Mouse (Mus musculus): ENCODE data around the gene Ccdc171. TPM values are rescaled to one million over a fixed set of nuclear protein-coding genes. Genes with fewer than 3 reads are reported as not detected.
A peak's percentile ranks its signal among the peaks of the same experiment; 100 is the strongest.
"Not testable (repeated sequence)": the region's sequence is repeated elsewhere in the genome, so short reads cannot be mapped to it uniquely, and the experiment has no call there.

Gene Ccdc171
- polyA plus RNA-seq, 1 experiment from 2014 or later: 5.4 TPM

GRCm38 (mm10) chr4:83526270-83526987 lies 1.1 kb downstream of the Ccdc171 start:
- Histone ChIP-seq H3K27me3 (no peaks in the 10 kb centered on the region), H3K4me3 (replicated peaks) (peak overlapping the region; percentile 83), H3K27ac (replicated peaks) (0 out of 2 replicates have a peak overlapping the region, but pooled peaks have one; percentile 79), H3K36me3 (no peaks in the 10 kb centered on the region), H3K9me3 (replicated peaks) (no peaks in the 10 kb centered on the region), H3K9ac (no peak overlapping the region), H3K4me1 (peaks cover 9% of the 10 kb centered on the region; the same call in 1 of the 2 replicates), H3K4me2 (replicated peaks) (peak overlapping the region; percentile 85)
- 8% methylated on average over 13 of the region's 13 CpGs for WGBS
- no peak for ATAC-seq (ENCODE audit: insufficient number of reproducible peaks, low FRiP score, low TSS enrichment, low read depth)

- no peaks in the 10 kb centered on the region for H3K36me3 ChIP-seq
- no peak overlapping the region for H3K9ac ChIP-seq
- H3K9me3 ChIP-seq (replicated peaks): no peaks in the 10 kb centered on the region
- WGBS: 58% methylated on average over 6 of the region's 6 CpGs
- H3K4me1 ChIP-seq: peaks cover 9% of the 10 kb centered on the region; the same call in 1 of the 2 replicates
- no peak overlapping the region for H3K4me3 ChIP-seq (replicated peaks)
- no peak for ATAC-seq (ENCODE audit: insufficient number of reproducible peaks, low FRiP score, low TSS enrichment, low read depth)
- no peaks in the 10 kb centered on the region for H3K27me3 ChIP-seq
- H3K4me2 ChIP-seq (replicated peaks): no peak overlapping the region
- no peak overlapping the region for H3K27ac ChIP-seq (replicated peaks)
Observed at GRCm38 (mm10) chr4:83526988-83527334, 1.6 kb downstream of the Ccdc171 start.

- no peak overlapping the region for H3K9ac ChIP-seq
Observed at GRCm38 (mm10) chr4:83527921-83528320, 2.6 kb downstream of the Ccdc171 start.

GRCm38 (mm10) chr4:83530060-83530459 lies 4.7 kb downstream of the Ccdc171 start:
- not testable (repeated sequence) for ATAC-seq (ENCODE audit: insufficient number of reproducible peaks, low FRiP score, low TSS enrichment, low read depth); H3K36me3 ChIP-seq; H3K4me3 ChIP-seq (replicated peaks); H3K27me3 ChIP-seq; H3K9me3 ChIP-seq (replicated peaks); H3K4me2 ChIP-seq (replicated peaks); H3K4me1 ChIP-seq; H3K9ac ChIP-seq; H3K27ac ChIP-seq (replicated peaks)
- 91% methylated on average over 4 of the region's 4 CpGs for WGBS

More at GRCm38 (mm10) chr4:83527921-83528320, 2.6 kb downstream of the Ccdc171 start:
- Histone ChIP-seq H3K9me3 (replicated peaks) (no peaks in the 10 kb centered on the region), H3K27ac (replicated peaks) (no peak overlapping the region), H3K4me1 (peaks cover 9% of the 10 kb centered on the region; the same call in 1 of the 2 replicates), H3K27me3 (no peaks in the 10 kb centered on the region), H3K4me3 (replicated peaks) (no peak overlapping the region), H3K36me3 (no peaks in the 10 kb centered on the region), H3K4me2 (replicated peaks) (no peak overlapping the region)
- no peak for ATAC-seq (ENCODE audit: insufficient number of reproducible peaks, low FRiP score, low TSS enrichment, low read depth)

GRCm38 (mm10) chr4:83533168-83533911 lies 8.0 kb downstream of the Ccdc171 start:
- Histone ChIP-seq H3K9me3 (replicated peaks) (no peaks in the 10 kb centered on the region), H3K36me3 (no peaks in the 10 kb centered on the region), H3K27me3 (no peaks in the 10 kb centered on the region), H3K4me3 (replicated peaks) (no peak overlapping the region), H3K4me1 (no peaks in the 10 kb centered on the region), H3K9ac (no peak overlapping the region), H3K27ac (replicated peaks) (no peak overlapping the region), H3K4me2 (replicated peaks) (no peak overlapping the region)
- WGBS: 85% methylated on average over 9 of the region's 9 CpGs
- ATAC-seq (ENCODE audit: insufficient number of reproducible peaks, low FRiP score, low TSS enrichment, low read depth): no peak

- ATAC-seq (ENCODE audit: insufficient number of reproducible peaks, low FRiP score, low TSS enrichment, low read depth): no peak
- no peaks in the 10 kb centered on the region for H3K36me3 ChIP-seq
- no peak overlapping the region for H3K27ac ChIP-seq (replicated peaks)
- H3K4me3 ChIP-seq (replicated peaks): no peak overlapping the region
- H3K4me2 ChIP-seq (replicated peaks): no peak overlapping the region
- H3K9me3 ChIP-seq (replicated peaks): no peaks in the 10 kb centered on the region
- WGBS: 79% methylated on average over 7 of the region's 7 CpGs
- H3K27me3 ChIP-seq: no peaks in the 10 kb centered on the region
- no peaks in the 10 kb centered on the region for H3K4me1 ChIP-seq
- no peak overlapping the region for H3K9ac ChIP-seq
Observed at GRCm38 (mm10) chr4:83534024-83534423, 8.7 kb downstream of the Ccdc171 start.

- Histone ChIP-seq H3K4me1 (0 out of 2 replicates have a peak, but pooled peaks cover 3% of the 10 kb centered on the region), H3K36me3 (no peaks in the 10 kb centered on the region), H3K27ac (replicated peaks) (no peak overlapping the region), H3K4me3 (replicated peaks) (no peak overlapping the region), H3K27me3 (no peaks in the 10 kb centered on the region), H3K9me3 (replicated peaks) (no peaks in the 10 kb centered on the region), H3K9ac (no peak overlapping the region), H3K4me2 (replicated peaks) (0 out of 2 replicates have a peak overlapping the region, but pooled peaks have one; percentile 17)
- 51% methylated on average over 18 of the region's 18 CpGs for WGBS
- no peak for ATAC-seq (ENCODE audit: insufficient number of reproducible peaks, low FRiP score, low TSS enrichment, low read depth)
Observed at GRCm38 (mm10) chr4:83549501-83549900, 24.2 kb downstream of the Ccdc171 start.

GRCm38 (mm10) chr4:83567190-83568113 lies 42.1 kb downstream of the Ccdc171 start:
- no peaks in the 10 kb centered on the region for H3K36me3 ChIP-seq
- H3K27ac ChIP-seq (replicated peaks): no peak overlapping the region
- 0 out of 2 replicates have a peak, but pooled peaks cover 4% of the 10 kb centered on the region for H3K4me1 ChIP-seq
- no peak; the same call in 1 of the 2 replicates for ATAC-seq (ENCODE audit: insufficient number of reproducible peaks, low FRiP score, low TSS enrichment, low read depth)
- no peak overlapping the region for H3K9ac ChIP-seq
- peak overlapping the region; percentile 35 for H3K4me2 ChIP-seq (replicated peaks)
- no peaks in the 10 kb centered on the region for H3K27me3 ChIP-seq
- 27% methylated on average over 13 of the region's 13 CpGs for WGBS
- 0 out of 2 replicates have a peak overlapping the region, but pooled peaks have one; percentile 11 for H3K4me3 ChIP-seq (replicated peaks)
- no peaks in the 10 kb centered on the region for H3K9me3 ChIP-seq (replicated peaks)

GRCm38 (mm10) chr4:83568145-83568544 lies 42.8 kb downstream of the Ccdc171 start:
- not testable (repeated sequence) for H3K27ac ChIP-seq (replicated peaks); ATAC-seq (ENCODE audit: insufficient number of reproducible peaks, low FRiP score, low TSS enrichment, low read depth); H3K9me3 ChIP-seq (replicated peaks); H3K9ac ChIP-seq; H3K36me3 ChIP-seq; H3K4me1 ChIP-seq; H3K27me3 ChIP-seq
- Histone ChIP-seq H3K4me3 (replicated peaks) (0 out of 2 replicates have a peak overlapping the region, but pooled peaks have one; percentile 11), H3K4me2 (replicated peaks) (peak overlapping the region; percentile 35)
- WGBS: 7% methylated on average over 9 of the region's 9 CpGs

GRCm38 (mm10) chr4:83570569-83570968 lies 45.2 kb downstream of the Ccdc171 start:
- WGBS: 60% methylated on average over 6 of the region's 6 CpGs
- Histone ChIP-seq H3K4me3 (replicated peaks) (no peak overlapping the region), H3K4me2 (replicated peaks) (no peak overlapping the region), H3K9ac (no peak overlapping the region), H3K36me3 (no peaks in the 10 kb centered on the region), H3K4me1 (0 out of 2 replicates have a peak, but pooled peaks cover 4% of the 10 kb centered on the region), H3K27ac (replicated peaks) (no peak overlapping the region), H3K27me3 (no peaks in the 10 kb centered on the region), H3K9me3 (replicated peaks) (no peaks in the 10 kb centered on the region)
- no peak; the same call in 1 of the 2 replicates for ATAC-seq (ENCODE audit: insufficient number of reproducible peaks, low FRiP score, low TSS enrichment, low read depth)

GRCm38 (mm10) chr4:83571033-83571432 lies 45.7 kb downstream of the Ccdc171 start:
- Histone ChIP-seq H3K4me3 (replicated peaks) (no peak overlapping the region), H3K9ac (no peak overlapping the region), H3K27ac (replicated peaks) (no peak overlapping the region), H3K27me3 (no peaks in the 10 kb centered on the region), H3K4me1 (0 out of 2 replicates have a peak, but pooled peaks cover 4% of the 10 kb centered on the region), H3K4me2 (replicated peaks) (no peak overlapping the region), H3K36me3 (no peaks in the 10 kb centered on the region), H3K9me3 (replicated peaks) (no peaks in the 10 kb centered on the region)
- ATAC-seq (ENCODE audit: insufficient number of reproducible peaks, low FRiP score, low TSS enrichment, low read depth): no peak
- WGBS: 87% methylated on average over 5 of the region's 5 CpGs

Measured in embryonic facial prominence, embryonic 15.5 days (tissue).